Mouse (Mus musculus) mouse embryonic stem cell (cell line): ENCODE measurements around the gene Parp8.

Source experiments
- in situ Hi-C, 2 experiments: fragments of 300-500 bp; cut with MboI; formaldehyde crosslinking; loops; 1 replicate in 1 of 2; 3 replicates in 1 of 2; pipeline ENCODE4 v1.14.3; 2019 to 2020; ENCODE audit warnings: low sequenced_read_pairs in 2 of 2, low pct_unique_long_range_greater_than_20kb in 1 of 2, mixed read lengths in 1 of 2; ENCODE audit not compliant: unreplicated experiment in 1 of 2

Gene Parp8

GRCm38 (mm10) chr13:117024127-117024915 lies 1.0 kb downstream of the Parp8 start:
- in situ Hi-C loops, result no loop called here

- in situ Hi-C loops, result no loop called here
These were observed 1.8 kb downstream of the Parp8 start for GRCm38 (mm10) chr13:117023346-117024050.

- in situ Hi-C loops, result no loop called here
These were observed 4.7 kb downstream of the Parp8 start for GRCm38 (mm10) chr13:117020631-117021030.

- in situ Hi-C loops, result no loop called here
These were observed 6.7 kb downstream of the Parp8 start for GRCm38 (mm10) chr13:117018676-117019075.

GRCm38 (mm10) chr13:117013516-117013915 lies 11.8 kb downstream of the Parp8 start:
- in situ Hi-C loops, result no loop called here

GRCm38 (mm10) chr13:117012031-117012430 lies 13.3 kb downstream of the Parp8 start:
- in situ Hi-C loops, result no loop called here

GRCm38 (mm10) chr13:117010143-117010542 lies 15.2 kb downstream of the Parp8 start:
- in situ Hi-C loops, result no loop called here

- in situ Hi-C loops, result no loop called here
These were observed 17.0 kb downstream of the Parp8 start for GRCm38 (mm10) chr13:117008021-117009015.

GRCm38 (mm10) chr13:117007566-117007965 lies 17.8 kb downstream of the Parp8 start:
- in situ Hi-C loops, result no loop called here

GRCm38 (mm10) chr13:117006638-117007037 lies 18.7 kb downstream of the Parp8 start:
- in situ Hi-C loops, result no loop called here

GRCm38 (mm10) chr13:117000493-117000892 lies 24.8 kb downstream of the Parp8 start:
- in situ Hi-C loops, result no loop called here

- in situ Hi-C loops, result no loop called here
These were observed 33.8 kb downstream of the Parp8 start for GRCm38 (mm10) chr13:116991560-116991959.

- in situ Hi-C loops, result no loop called here
These were observed 35.0 kb downstream of the Parp8 start for GRCm38 (mm10) chr13:116990327-116990726.

GRCm38 (mm10) chr13:116988706-116989105 lies 36.6 kb downstream of the Parp8 start:
- in situ Hi-C loops, result no loop called here

- in situ Hi-C loops, result no loop called here
These were observed 37.1 kb downstream of the Parp8 start for GRCm38 (mm10) chr13:116988208-116988607.

- in situ Hi-C loops, result no loop called here
These were observed 38.1 kb downstream of the Parp8 start for GRCm38 (mm10) chr13:116987284-116987683.

GRCm38 (mm10) chr13:116986658-116987057 lies 38.7 kb downstream of the Parp8 start:
- in situ Hi-C loops, result no loop called here

GRCm38 (mm10) chr13:116974081-116974860 lies 51.1 kb downstream of the Parp8 start:
- in situ Hi-C loops, result no loop called here
